Mouse (Mus musculus) large intestine, adult 2 months (tissue): ENCODE measurements around the gene Bnip3. TPM values are rescaled to one million over a fixed set of nuclear protein-coding genes. Genes with fewer than 3 reads are reported as not detected.
A peak's percentile ranks its signal among the peaks of the same experiment; 100 is the strongest.

Source experiments
- DNase-seq: peaks from one replicate; pipeline ENCODE4 v3.0.0-alpha.2; 2012; ENCODE audit warnings: low read depth, low spot score
- WGBS: fragments of 180-500 bp; shearing (Covaris S2); methylation state at CpG from one replicate; pipeline ENCODE4 v1.1.7; 2018; 5-methylcytosine and 5-hydroxymethylcytosine counted together
- polyA plus RNA-seq: library from polyadenylated mRNA; depleted of rRNA; stranded (reverse); fragments of >200 nt; gene quantifications from 2 replicates; pipeline ENCODE4 v1.2.3, GENCODE M21; 2012

Bnip3 gene
- polyA plus RNA-seq, 1 experiment: 4.0 TPM

DNA sequence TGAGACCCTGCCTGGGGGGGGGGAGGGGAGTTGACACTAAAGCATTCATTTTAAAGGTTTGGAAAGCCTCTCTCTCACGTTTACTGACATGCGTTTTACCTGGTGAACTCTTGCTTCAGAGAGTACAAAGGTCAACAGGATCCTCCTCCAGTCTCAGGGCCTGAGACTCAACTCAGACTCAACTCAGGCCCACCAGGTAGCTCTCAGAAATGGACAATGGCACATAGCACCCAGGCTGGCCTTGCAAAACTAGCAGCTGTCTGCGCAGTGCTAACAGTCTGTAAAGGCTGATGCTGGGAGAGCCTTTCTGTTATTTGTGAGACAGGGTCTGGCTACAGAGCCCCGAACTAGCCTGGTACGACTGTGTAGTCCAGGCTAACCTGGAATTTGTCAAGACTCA lies 1.3 kb downstream of the Bnip3 start:
- no peak for DNase-seq
- WGBS: 62% methylated on average over 5 of the region's 5 CpGs

DNA sequence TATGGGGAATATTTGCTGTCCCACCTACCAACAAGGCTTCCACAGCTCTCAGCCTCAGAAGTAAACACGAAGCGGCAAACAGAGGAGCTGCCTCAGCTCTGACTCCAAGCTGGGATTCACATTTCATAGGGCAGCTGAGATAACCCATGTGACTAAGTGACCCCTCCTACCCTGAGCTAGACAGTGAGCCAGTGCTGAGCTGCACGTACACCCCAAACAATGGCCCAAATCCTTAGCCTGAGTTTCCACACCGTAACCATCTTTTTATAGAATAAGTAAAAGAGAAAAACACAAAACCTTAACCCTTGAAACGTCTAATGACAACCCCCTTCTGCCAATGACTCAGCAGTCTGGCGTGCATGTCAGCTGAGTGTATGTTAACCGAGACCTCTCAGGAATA lies 2.3 kb downstream of the Bnip3 start:
- DNase-seq: no peak
- 33% methylated on average over 7 of the region's 7 CpGs for WGBS

DNA sequence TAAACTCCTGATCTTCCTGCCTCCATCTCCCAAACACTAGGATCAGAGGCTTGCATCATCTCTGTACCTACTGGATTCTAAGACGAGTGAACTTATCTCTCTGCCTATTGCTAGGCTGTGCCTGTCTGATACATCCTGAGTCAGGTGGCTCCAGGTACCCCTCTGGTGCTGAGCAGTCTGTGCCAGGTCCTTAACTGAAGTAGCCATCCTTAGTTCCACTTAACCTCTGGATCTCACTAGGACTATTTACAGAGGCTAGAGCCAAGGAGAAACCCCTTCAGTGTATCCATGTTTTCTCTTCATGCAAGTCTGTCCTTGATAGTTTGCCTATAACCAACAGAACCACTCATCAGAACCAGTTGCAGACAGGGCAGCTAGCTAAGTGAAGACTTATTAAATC lies 2.9 kb downstream of the Bnip3 start:
- 64% methylated on average over 1 of the region's 1 CpGs for WGBS
- no peak for DNase-seq

DNA sequence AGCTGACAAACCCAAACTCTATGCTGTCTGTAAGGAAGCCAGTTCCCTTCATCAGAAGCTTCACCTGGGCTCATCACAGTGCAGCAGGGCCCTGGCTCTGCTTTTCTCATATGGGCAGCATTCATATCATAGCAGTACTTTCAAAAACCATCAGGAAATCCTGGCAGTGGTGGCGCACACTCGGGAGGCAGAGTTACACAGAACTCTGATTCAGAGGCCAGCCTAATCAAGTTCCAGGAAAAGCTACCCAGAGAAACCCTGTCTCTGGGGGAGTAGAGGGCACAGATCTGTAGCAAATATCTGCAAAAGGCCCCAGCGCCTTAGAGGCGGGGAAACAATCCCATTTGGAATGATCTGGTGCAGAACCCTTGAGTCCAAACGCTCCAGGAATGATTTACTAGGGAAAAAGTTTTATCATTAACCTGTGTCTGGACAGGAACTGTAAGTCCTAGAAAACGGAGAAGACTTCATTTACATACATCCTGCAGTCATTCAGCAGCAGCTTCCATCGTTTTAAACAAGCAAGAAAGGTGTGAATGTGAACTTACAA lies 5.4 kb downstream of the Bnip3 start:
- no peak for DNase-seq
- WGBS: 32% methylated on average over 7 of the region's 7 CpGs

DNA sequence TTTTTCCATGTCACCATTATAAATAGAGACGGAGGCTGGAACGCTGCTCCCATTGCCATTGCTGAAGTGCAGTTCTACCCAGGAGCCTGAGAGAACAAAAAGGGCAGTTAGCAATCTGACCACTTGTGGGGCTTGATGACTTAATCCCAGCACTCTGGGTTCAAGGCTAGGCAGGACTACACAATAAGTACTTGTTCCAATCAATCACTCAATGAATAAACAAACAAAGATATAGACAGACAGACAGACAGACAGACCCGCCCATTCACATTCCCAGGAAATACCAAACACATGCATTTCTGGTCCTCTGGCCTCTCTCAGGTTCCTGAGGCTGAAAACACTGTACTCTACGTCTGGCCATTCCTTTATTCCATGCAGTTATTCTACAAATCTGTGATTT lies 10.6 kb downstream of the Bnip3 start:
- no peak for DNase-seq
- 94% methylated on average over 4 of the region's 4 CpGs for WGBS

DNA sequence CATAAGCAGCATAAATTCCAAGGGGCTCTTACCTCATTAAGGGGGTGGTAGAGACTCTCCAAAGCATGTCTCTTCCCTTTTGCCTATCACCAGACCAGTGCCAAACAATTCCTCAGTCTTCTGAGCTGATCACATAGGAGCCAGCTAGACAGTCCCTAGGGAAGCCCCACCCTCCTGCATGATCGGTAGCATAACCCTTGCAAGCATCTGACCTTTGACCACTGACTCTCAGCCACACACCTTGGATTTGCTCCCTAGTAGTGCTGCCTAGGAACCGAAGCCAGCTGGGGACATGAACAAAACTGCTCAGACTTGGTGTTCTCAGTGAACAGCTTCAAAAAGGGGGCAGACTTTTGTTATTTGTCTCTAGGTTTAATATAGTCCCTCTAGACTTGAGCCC lies 11.2 kb downstream of the Bnip3 start:
- no peak for DNase-seq
- WGBS: 22% methylated on average over 2 of the region's 2 CpGs

DNA sequence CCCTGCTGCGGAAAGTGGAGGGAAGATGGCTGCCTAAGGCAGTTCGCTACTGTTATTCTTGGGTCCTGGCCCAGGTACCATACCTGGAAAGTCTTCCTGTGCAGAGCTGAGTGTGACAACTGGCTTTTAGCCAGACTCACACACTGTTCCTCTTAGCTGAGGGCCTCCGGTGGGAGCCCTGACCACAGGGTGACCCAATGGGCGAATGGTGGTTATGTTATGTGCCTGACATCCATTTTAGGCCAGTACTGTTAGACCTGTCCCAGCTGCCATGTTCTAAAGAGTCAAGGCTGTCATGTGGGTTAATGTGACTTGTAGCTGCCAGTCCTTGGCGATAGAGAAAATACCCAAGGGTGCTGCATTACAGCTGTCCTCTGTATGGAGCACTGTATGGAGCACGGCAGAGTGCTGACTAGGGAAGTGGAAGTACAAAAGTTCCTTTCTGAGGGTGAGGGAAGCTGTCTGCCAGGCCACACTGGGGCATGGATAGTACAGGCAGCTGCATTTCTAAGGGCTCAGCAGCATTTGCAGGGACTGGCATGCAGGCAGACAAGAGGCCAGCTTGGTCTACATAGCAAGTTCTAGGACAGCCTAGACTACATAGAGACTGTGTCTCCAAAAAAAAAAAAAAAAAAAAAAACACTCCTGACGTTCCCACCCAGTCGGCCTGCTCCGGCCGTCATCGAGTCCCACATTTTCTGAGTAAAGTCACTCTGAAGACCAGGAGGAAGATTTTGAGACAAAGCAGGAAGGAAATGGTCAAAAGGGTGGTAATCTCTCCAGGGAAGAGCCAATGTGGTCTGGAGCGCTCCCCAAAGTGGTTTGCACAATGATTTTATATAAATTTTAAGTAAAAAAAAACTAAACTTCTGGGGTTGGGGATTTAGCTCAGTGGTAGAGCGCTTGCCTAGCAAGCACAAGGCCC lies 23.7 kb downstream of the Bnip3 start:
- no peak for DNase-seq
- WGBS: 92% methylated on average over 13 of the region's 13 CpGs

DNA sequence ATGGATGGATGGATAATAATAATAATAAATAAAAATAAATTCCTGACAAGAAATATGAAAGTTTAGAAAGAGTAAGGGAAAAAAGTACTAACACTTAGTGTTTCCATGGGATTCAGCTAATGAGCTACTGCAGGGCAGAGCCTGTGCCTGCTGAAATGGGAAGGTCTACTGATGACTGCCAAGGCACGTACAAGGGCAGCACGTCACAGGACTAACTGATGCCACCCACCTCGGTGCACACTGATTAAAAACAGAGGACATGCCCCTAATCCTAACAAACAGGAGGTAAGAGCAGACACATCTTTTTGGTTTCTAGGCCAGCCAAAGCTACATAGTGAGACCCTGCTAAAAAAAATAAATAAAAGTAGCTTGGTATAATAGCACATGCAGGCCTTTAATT lies 25.6 kb downstream of the Bnip3 start:
- WGBS: 93% methylated on average over 3 of the region's 3 CpGs

DNA sequence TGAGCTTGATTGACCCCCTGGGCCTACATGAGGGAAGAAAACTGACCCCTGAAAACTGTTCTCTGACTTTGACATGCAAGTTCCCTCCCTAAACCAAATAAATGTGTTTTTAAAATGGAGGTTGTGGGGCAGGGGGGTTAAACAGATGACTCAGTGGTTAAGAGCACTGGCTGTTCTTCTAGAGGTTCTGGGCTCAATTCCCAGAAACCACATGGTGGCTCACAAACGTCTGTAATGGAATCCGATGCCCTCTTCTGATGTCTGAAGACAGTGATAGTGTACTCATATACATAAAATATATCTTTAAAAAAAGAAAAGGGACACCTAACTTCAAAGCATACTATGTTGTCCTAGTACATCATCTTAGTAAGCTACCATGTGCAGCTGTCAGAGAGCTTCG lies 34.3 kb downstream of the Bnip3 start:
- DNase-seq: no peak
- WGBS: 71% methylated on average over 3 of the region's 3 CpGs

More for the DNA sequence above, 25.6 kb downstream of the Bnip3 start:
- no peak for DNase-seq

DNA sequence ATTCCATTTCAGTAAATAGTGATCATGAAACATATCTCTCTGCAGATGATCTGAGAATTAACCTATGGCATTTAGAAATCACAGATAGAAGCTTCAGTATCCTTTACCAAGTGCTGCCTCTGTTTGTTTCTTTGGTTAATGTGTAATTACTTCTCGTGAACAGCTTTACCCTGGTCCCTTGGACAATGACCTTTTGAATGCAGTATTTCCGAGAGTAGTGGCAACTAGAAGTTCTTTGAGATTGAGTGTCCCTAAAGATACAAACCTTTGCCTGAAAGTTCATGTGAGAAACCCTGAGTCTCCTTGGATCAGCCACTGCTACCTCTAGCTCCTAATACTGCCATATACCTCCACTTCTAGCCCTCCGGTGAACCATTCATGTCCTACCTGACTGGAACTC lies 36.4 kb downstream of the Bnip3 start:
- 50% methylated on average over 3 of the region's 3 CpGs for WGBS
- no peak for DNase-seq

DNA sequence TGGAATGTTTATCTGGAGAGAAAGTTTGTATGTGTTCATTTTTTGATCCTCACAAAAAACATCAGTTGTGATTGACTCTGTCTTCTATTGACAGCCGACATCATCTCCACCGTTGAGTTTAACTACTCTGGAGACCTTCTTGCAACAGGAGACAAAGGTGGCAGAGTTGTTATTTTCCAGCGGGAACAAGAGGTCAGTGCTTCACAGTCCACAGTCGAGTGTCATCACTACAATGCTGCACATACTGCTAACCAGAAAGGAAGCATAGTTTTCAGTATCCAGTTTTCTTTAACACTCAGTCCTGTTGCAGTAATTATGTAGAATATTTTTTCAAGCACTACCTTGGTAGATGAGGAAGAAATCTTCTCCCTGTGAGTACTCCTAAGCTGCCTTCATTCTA lies 41.0 kb downstream of the Bnip3 start:
- no peak for DNase-seq
- 83% methylated on average over 4 of the region's 4 CpGs for WGBS

DNA sequence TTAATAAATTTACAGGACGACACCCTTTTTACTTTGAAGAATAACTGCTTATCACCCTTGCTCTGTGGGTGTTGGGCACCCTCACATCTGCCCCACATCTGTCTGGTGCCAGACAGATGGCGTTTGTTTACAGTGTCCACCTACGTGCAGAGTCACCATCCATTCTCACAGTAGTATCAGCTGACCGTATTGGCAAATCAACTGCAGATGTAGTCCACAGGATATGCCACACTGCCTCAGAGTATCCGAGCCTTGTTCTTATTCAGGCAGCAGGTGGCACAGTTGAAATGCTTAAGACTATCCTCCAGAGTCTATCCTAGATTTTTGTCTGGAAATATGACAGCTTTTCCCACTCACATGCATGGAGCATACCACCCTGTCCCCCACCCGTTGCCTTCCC lies 42.0 kb downstream of the Bnip3 start:
- no peak for DNase-seq
- WGBS: 53% methylated on average over 6 of the region's 6 CpGs

DNA sequence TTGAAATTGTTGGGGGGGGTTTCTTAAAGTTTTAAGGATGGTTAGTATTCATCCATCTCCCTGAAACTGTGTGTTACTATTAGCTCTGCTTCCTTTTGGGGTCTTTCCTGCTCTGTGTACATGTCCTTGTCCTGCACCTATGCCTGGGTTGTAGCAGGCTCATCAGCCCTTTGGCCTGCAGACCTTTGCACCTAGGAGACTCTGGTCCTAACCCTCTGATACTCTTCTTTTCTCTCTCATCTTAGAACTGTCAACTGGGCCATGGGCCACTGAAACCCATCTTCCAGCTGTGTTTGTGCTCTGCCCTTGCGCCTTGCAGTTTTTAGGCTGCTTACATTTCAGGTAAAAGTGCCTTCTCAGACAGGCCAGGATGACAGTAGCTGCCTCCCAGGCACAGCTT lies 44.5 kb downstream of the Bnip3 start:
- 86% methylated on average over 1 of the region's 1 CpGs for WGBS
- DNase-seq: no peak

DNA sequence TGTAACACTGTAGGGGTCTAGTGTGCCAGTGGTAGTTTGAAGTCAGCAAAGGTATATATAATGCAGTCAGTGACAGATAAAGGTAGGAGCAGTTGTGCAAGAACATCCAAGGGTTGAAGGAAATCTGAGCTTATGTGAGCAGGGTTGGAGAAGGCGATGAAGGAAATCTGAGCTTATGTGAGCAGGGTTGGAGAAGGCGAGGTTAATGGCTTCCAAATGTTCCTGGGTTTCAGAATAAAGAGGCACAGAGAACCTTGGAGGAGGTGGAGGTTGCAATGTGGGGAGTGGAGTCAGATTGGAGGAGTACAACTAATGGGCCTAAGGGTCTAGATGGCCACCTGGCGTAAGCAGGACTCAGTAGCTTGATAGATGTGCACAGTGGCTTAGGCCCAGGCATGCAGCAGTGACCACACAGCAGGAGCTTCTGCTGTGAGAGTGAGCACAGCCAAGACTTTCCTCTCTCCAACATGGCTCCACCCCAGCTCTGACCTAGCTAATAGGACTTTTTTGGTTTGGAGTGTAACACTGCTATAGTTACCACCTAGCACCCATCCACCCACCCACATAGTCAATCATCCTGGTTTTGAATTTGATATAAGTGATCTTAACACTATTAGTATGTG lies 45.3 kb downstream of the Bnip3 start:
- 95% methylated on average over 3 of the region's 3 CpGs for whole genome bisulfite sequencing

DNA sequence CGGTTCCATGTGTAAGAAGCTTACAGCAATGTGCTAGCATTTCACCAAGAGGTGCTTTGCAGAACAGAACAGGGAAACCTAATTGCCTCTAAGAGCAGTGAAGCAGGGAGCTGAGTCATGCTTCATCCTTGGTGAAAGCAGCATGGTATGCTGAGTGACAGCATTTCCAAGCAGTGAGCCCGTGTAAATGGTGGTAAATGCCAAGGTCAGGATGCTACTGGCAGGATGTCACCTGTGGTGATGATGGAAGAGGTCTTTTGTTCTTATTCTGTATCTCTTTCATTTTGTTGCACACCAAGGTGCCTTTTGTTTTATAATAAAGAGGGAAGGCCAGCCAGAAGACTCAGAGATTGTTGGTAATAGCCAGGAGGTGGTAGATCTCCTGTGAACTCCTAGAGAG lies 52.6 kb downstream of the Bnip3 start:
- no peak for DNase-seq
- 60% methylated on average over 2 of the region's 2 CpGs for WGBS

More for the DNA sequence above, 45.3 kb downstream of the Bnip3 start:
- DNase-seq: no peak

DNA sequence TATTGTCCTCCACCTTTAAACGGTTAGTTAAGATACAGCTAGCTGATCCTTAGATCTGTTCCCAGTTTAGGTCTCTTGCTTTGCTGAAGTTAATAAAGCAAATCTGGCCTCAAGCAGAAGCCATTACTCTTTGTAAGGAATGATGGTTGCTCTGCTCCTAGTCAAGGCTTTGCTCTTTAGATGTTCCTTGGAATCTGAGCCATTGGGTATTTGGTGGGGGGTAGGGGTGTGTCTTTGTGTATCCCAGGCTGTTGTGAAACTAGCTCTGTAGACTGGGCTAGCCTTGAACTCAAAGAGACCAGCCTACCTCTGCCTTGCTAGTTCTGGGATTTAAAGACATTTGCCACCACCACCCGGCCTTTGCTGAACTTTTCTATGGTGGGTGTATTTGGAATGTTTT lies 55.1 kb downstream of the Bnip3 start:
- 86% methylated on average over 2 of the region's 2 CpGs for WGBS

DNA sequence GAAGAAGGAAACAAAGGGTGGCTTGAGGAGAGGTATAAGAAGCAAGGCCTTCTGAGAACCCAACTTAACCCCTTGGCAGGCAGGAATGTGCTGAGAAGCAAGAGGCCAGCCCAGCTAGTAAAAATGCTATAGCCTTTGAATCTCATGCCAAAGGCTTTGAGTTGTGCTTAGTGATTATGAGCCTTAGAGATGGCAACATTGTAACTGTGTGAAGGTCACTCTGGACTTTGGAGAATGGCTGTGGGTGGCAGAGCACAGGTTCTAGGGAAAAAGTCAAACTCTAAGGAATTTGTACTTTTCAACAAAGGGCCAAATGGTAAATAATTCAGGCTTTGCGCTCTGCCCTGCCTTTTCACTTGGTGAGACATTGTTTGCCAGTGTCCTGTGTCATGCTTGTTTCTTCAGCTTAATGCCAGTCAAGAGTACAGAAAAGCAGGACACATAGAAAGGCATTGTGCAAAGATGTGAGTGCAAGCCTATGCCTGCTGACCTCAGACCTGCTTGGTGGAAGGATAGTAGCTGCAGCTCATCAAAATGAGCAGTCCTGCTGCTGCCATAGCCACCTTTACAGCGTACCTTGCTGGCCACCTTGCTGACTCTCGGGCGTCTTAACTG lies 55.8 kb downstream of the Bnip3 start:
- DNase-seq: no peak
- WGBS: 94% methylated on average over 4 of the region's 4 CpGs

More for the DNA sequence above, 55.1 kb downstream of the Bnip3 start:
- DNase-seq: no peak

DNA sequence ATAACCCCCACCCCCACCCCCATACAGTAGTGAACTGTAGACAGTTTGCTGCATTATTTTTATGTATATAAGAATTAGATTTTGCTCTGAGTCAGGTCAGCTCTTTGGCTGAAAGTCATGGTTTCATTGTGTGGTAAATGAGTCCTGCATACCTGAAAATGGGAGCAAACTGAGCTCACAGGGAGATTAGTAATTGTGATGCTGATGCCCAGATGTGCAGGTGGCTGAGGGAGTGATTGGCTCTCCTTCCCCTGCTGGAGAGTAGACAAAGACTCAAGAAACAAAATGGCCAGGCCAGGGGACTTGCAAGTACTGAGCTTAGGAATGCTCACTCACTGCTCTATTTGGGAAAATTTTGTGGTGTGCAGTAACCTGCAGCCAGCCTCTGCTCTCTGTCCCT lies 59.2 kb downstream of the Bnip3 start:
- DNase-seq: no peak

DNA sequence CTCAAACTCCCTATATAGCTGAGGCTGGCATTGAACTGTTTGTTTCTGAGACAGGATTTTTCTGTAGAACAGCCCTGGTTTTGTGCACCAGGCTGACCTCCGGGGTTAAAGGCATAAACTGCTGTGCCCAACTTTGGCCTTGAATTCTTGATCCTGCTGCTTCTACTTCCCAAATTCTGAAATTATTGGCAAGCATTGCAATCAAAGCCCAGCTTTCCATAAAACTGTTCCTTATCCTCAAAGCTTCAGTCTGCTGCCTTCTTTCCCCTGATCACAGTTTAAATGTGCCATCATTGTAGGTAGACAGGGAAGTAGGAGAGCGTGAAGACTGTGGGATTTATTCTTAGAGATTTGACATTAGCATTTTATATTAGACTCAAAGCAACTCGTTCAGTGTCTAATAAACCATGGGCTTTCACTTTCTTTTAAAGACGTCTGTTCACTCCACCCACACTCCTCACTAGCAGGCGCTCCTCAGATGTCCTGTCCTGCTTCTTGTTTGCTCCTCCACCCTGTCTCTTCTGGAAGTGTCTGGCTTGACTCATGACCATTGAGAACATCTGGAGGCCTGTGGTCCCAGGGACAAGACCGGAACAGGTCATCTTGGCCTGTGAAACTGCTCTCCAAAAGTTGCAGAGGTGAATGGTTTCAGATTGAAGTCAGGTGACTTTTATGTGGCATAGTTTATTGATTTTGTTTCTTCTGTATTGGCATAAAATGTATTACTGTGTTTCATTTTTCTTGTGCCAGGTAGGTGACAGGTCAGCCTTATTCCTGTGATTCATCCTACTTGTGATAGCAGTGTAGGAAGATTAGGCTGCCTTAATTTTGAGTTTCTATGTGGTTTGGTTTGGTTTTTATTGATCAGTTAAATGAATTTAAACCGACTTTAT lies 61.0 kb downstream of the Bnip3 start:
- peak; percentile 51 for DNase-seq
- WGBS: 25% methylated on average over 7 of the region's 7 CpGs
